24 mouse cellular contexts compared by ENCODE assay signal in the genomic region with DNA sequence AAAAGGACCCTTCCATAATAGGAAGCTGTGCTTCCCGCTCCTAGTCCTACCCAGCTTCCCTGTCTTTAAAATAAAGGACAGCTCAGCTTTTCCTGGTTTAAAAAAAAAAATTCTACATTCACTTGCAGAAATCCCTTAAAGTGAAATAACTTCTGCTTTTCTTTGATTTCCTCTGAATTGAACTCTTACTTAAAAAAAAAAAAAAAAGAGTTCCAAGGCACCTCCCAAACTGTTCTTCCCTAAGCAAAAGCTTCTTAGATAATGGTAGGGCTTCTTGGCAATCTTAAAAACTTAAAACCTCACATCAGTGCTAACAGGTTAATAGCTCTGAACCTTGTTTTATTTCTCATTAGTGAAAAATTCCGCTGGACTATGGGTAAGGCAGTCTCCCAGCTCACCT. TPM values are rescaled to one million over a fixed set of nuclear protein-coding genes. Genes with fewer than 3 reads are reported as not detected.
DNase-seq lines count a peak whose midpoint lies in the region; ATAC-seq and TF ChIP-seq lines count a peak whose summit lies in the region.
"Had no signal": no experiment of that assay in that cellular context is flagged by ENCODE, and none has a peak within 500 bp of the region (broad histone marks: within the 10 kb centered on the region; RNA-seq: fewer than 3 reads in every experiment).

No protein-coding gene starts in this region.

- H3K9me3 ChIP-seq in intestine, embryonic 16.5 days (ENCODE audit: control insufficient read depth, low read length), result no peaks in the 10 kb centered on the region
- no peaks in the 10 kb centered on the region for H3K9me3 ChIP-seq in intestine, embryonic 15.5 days
- no peaks in the 10 kb centered on the region for H3K9me3 ChIP-seq in megakaryocyte, embryonic 14.5 days
- H3K9me3 ChIP-seq in intestine, postnatal 0 days (ENCODE audit: control insufficient read depth), result no peaks in the 10 kb centered on the region
- H3K9me3 ChIP-seq in hindbrain, embryonic 16.5 days (ENCODE audit: control insufficient read depth, low read length), result no peaks in the 10 kb centered on the region
- H3K9me3 ChIP-seq: embryonic facial prominence, embryonic 13.5 days; forebrain, embryonic 12.5 days; heart, embryonic 15.5 days; hindbrain, embryonic 13.5 days had no signal

- peak overlapping the region; percentile 65; the same call in 1 of the 2 replicates for H3K4me2 ChIP-seq in intestine, embryonic 16.5 days (ENCODE audit: low read depth, low read length)
- H3K4me2 ChIP-seq in intestine, embryonic 15.5 days (replicated peaks), result no peak overlapping the region
- peak overlapping the region; percentile 72 for H3K4me2 ChIP-seq in intestine, postnatal 0 days (replicated peaks; ENCODE audit: low read depth)
- no peak overlapping the region for H3K4me2 ChIP-seq in hindbrain, embryonic 16.5 days (ENCODE audit: low read length)
- H3K4me2 ChIP-seq: hindbrain, embryonic 13.5 days had no signal

- no peak overlapping the region for H3K27ac ChIP-seq in intestine, embryonic 16.5 days (ENCODE audit: low read length)
- H3K27ac ChIP-seq in intestine, embryonic 15.5 days, result no peak overlapping the region
- peak overlapping the region; percentile 92; the same call in 1 of the 2 replicates for H3K27ac ChIP-seq in intestine, postnatal 0 days (ENCODE audit: low read depth, low read length)
- H3K27ac ChIP-seq in hindbrain, embryonic 16.5 days (ENCODE audit: low read depth, low read length), result no peak overlapping the region
- H3K27ac ChIP-seq: forebrain, embryonic 12.5 days; heart, embryonic 15.5 days; hindbrain, embryonic 13.5 days had no signal

- no peak for DNase-seq in frontal cortex, adult 2 months (ENCODE audit: extremely low spot score in 1 of 2, low spot score in 1 of 2)
- DNase-seq: cerebellum, adult 18-20 months; cerebellum, adult 9-11 months; cerebellum, postnatal 36 days; gastrocnemius, postnatal 10 days; heart, adult 2 months; heart, postnatal 14 days had no signal

- WGBS in intestine, embryonic 16.5 days, result 95% methylated on average over 2 of the region's 2 CpGs
- 90% methylated on average over 2 of the region's 2 CpGs for WGBS in intestine, embryonic 15.5 days
- WGBS in intestine, postnatal 0 days, result 83% methylated on average over 2 of the region's 2 CpGs
- WGBS in hindbrain, embryonic 16.5 days, result 88% methylated on average over 2 of the region's 2 CpGs

- peak overlapping the region; percentile 18; the same call in 1 of the 2 replicates for H3K4me3 ChIP-seq in intestine, embryonic 16.5 days (ENCODE audit: low read length)
- no peak overlapping the region for H3K4me3 ChIP-seq in intestine, embryonic 15.5 days (replicated peaks)
- peak overlapping the region; percentile 42 for H3K4me3 ChIP-seq in megakaryocyte, embryonic 14.5 days (replicated peaks)
- H3K4me3 ChIP-seq in intestine, postnatal 0 days (ENCODE audit: low read depth, low read length), result no peak overlapping the region
- no peak overlapping the region for H3K4me3 ChIP-seq in hindbrain, embryonic 16.5 days (ENCODE audit: low read length)
- H3K4me3 ChIP-seq: forebrain, embryonic 12.5 days; hindbrain, embryonic 13.5 days had no signal

- TF ChIP-seq CTCF in intestine, postnatal 0 days (IDR thresholded peaks at IDR 0.05; ENCODE audit: low read depth), result no peak

- peaks cover 4% of the 10 kb centered on the region; the same call in 1 of the 2 replicates for H3K36me3 ChIP-seq in intestine, embryonic 16.5 days (ENCODE audit: control insufficient read depth, insufficient read depth, low read length)
- peaks cover 8% of the 10 kb centered on the region; the same call in 1 of the 2 replicates for H3K36me3 ChIP-seq in intestine, embryonic 15.5 days
- peaks cover 82% of the 10 kb centered on the region for H3K36me3 ChIP-seq in megakaryocyte, embryonic 14.5 days (replicated peaks; ENCODE audit: low read length)
- H3K36me3 ChIP-seq in intestine, postnatal 0 days (ENCODE audit: control insufficient read depth, insufficient read depth), result peaks cover 38% of the 10 kb centered on the region
- peaks cover 14% of the 10 kb centered on the region for H3K36me3 ChIP-seq in hindbrain, embryonic 16.5 days (ENCODE audit: control insufficient read depth, insufficient read depth, low read length)

- no peak overlapping the region for H3K9ac ChIP-seq in intestine, embryonic 16.5 days (ENCODE audit: low read depth, low read length)
- no peak overlapping the region for H3K9ac ChIP-seq in intestine, embryonic 15.5 days
- no peak overlapping the region for H3K9ac ChIP-seq in intestine, postnatal 0 days (ENCODE audit: low read depth, low read length)
- H3K9ac ChIP-seq in hindbrain, embryonic 16.5 days (ENCODE audit: low read depth, low read length), result no peak overlapping the region
- H3K9ac ChIP-seq: forebrain, embryonic 12.5 days; heart, embryonic 15.5 days; hindbrain, embryonic 13.5 days had no signal

- no peaks in the 10 kb centered on the region for H3K27me3 ChIP-seq in intestine, embryonic 16.5 days (replicated peaks; ENCODE audit: control insufficient read depth, insufficient read depth, low read length)
- H3K27me3 ChIP-seq in intestine, embryonic 15.5 days (replicated peaks), result no peaks in the 10 kb centered on the region
- no peaks in the 10 kb centered on the region for H3K27me3 ChIP-seq in megakaryocyte, embryonic 14.5 days (replicated peaks)
- no peaks in the 10 kb centered on the region for H3K27me3 ChIP-seq in intestine, postnatal 0 days (replicated peaks; ENCODE audit: control insufficient read depth, insufficient read depth, low read length)
- no peaks in the 10 kb centered on the region for H3K27me3 ChIP-seq in hindbrain, embryonic 16.5 days (replicated peaks; ENCODE audit: control insufficient read depth, insufficient read depth, low read length)
- H3K27me3 ChIP-seq: embryonic facial prominence, embryonic 13.5 days; forebrain, embryonic 12.5 days; heart, embryonic 15.5 days; hindbrain, embryonic 13.5 days had no signal

- peaks cover 5% of the 10 kb centered on the region for H3K4me1 ChIP-seq in intestine, embryonic 16.5 days (ENCODE audit: control insufficient read depth, insufficient read depth, low read length)
- 0 out of 2 replicates have a peak, but pooled peaks cover 8% of the 10 kb centered on the region for H3K4me1 ChIP-seq in intestine, embryonic 15.5 days (replicated peaks)
- peaks cover 36% of the 10 kb centered on the region for H3K4me1 ChIP-seq in megakaryocyte, embryonic 14.5 days
- H3K4me1 ChIP-seq in intestine, postnatal 0 days (replicated peaks; ENCODE audit: control insufficient read depth, insufficient read depth, low read length), result 0 out of 2 replicates have a peak, but pooled peaks cover 4% of the 10 kb centered on the region
- no peaks in the 10 kb centered on the region for H3K4me1 ChIP-seq in hindbrain, embryonic 16.5 days (ENCODE audit: control insufficient read depth, insufficient read depth, low read depth, low read length)

- ATAC-seq in intestine, embryonic 16.5 days, result no peak
- ATAC-seq in intestine, embryonic 15.5 days, result no peak
- ATAC-seq in megakaryocyte, adult 5-6 weeks (ENCODE audit: poor library complexity, severe bottlenecking), result no peak
- ATAC-seq in intestine, postnatal 0 days, result no peak
- no peak for ATAC-seq in hindbrain, embryonic 16.5 days
- ATAC-seq: forebrain, embryonic 16.5 days had no signal

RNA-seq across cellular contexts. Expression of gene Tmem106a, which starts 1.2 kb away (rescaled TPM):
- polyA plus RNA-seq in intestine, embryonic 16.5 days (2015; fragmentation: Nextera tagmentation; extraction: Ambion mirVana), result 38.6 and 49.4 TPM in 2 replicates
- polyA plus RNA-seq in intestine, embryonic 15.5 days (2015; fragmentation: Nextera tagmentation; extraction: Ambion mirVana), result 21.6 and 22.0 TPM in 2 replicates
- 3.4 and 23.5 TPM in 2 replicates for polyA plus RNA-seq in megakaryocyte, embryonic 14.5 days (2012; ENCODE audit: insufficient read depth, low replicate concordance)
- 35.3 and 35.7 TPM in 2 replicates for total RNA-seq in megakaryocyte, adult 5-6 weeks (2015)
- total RNA-seq in megakaryocyte, adult 5-6 weeks (2017), result 20.5 and 24.1 TPM in 2 replicates
- 122 and 130 TPM in 2 replicates for polyA plus RNA-seq in intestine, postnatal 0 days (2015; fragmentation: Nextera tagmentation; extraction: Ambion mirVana)
- polyA plus RNA-seq in frontal cortex, adult 2 months (2012; rRNA removed), result 4.2 and 4.8 TPM in 2 replicates
- polyA plus RNA-seq in hindbrain, embryonic 16.5 days (2015; fragmentation: Nextera tagmentation; extraction: Ambion mirVana), result 4.4 and 4.9 TPM in 2 replicates

RNA-seq across cellular contexts. Expression of gene Gm11634, which starts 15.9 kb away (rescaled TPM):
- polyA plus RNA-seq in intestine, embryonic 16.5 days (2015; fragmentation: Nextera tagmentation; extraction: Ambion mirVana), result not detected in 2 replicates
- polyA plus RNA-seq in intestine, embryonic 15.5 days (2015; fragmentation: Nextera tagmentation; extraction: Ambion mirVana), result not detected in 2 replicates
- not detected in 2 replicates for polyA plus RNA-seq in megakaryocyte, embryonic 14.5 days (2012; ENCODE audit: insufficient read depth, low replicate concordance)
- not detected in 2 replicates for total RNA-seq in megakaryocyte, adult 5-6 weeks (2015)
- not detected in 2 replicates for total RNA-seq in megakaryocyte, adult 5-6 weeks (2017)
- polyA plus RNA-seq in intestine, postnatal 0 days (2015; fragmentation: Nextera tagmentation; extraction: Ambion mirVana), result 0.27 and 0.37 TPM in 2 replicates
- not detected in 2 replicates for polyA plus RNA-seq in frontal cortex, adult 2 months (2012; rRNA removed)
- polyA plus RNA-seq in hindbrain, embryonic 16.5 days (2015; fragmentation: Nextera tagmentation; extraction: Ambion mirVana), result not detected in 2 replicates
- total RNA-seq: adrenal gland, postnatal 10 days; adrenal gland, postnatal 4 days; ES-E14; gastrocnemius, postnatal 10 days; heart, adult 2 months; heart, postnatal 14 days; hematopoietic stem cell, adult 5-6 weeks had no signal
- polyA plus RNA-seq: C2C12; embryonic facial prominence, embryonic 13.5 days; forebrain, embryonic 12.5 days; forebrain, embryonic 16.5 days; heart, adult 2 months; heart, embryonic 11.5 days; heart, embryonic 15.5 days; hindbrain, embryonic 13.5 days had no signal

RNA-seq across cellular contexts. Expression of gene Nbr1, which starts 31.3 kb away (rescaled TPM):
- polyA plus RNA-seq in intestine, embryonic 16.5 days (2015; fragmentation: Nextera tagmentation; extraction: Ambion mirVana), result 56.2 and 65.5 TPM in 2 replicates
- 57.0 and 61.2 TPM in 2 replicates for polyA plus RNA-seq in intestine, embryonic 15.5 days (2015; fragmentation: Nextera tagmentation; extraction: Ambion mirVana)
- 8.2 and 55.6 TPM in 2 replicates for polyA plus RNA-seq in megakaryocyte, embryonic 14.5 days (2012; ENCODE audit: insufficient read depth, low replicate concordance)
- 32.4 and 33.9 TPM in 2 replicates for total RNA-seq in megakaryocyte, adult 5-6 weeks (2015)
- 53.6 and 60.7 TPM in 2 replicates for total RNA-seq in megakaryocyte, adult 5-6 weeks (2017)
- polyA plus RNA-seq in intestine, postnatal 0 days (2015; fragmentation: Nextera tagmentation; extraction: Ambion mirVana), result 44.5 and 54.1 TPM in 2 replicates
- polyA plus RNA-seq in frontal cortex, adult 2 months (2012; rRNA removed), result 114 and 124 TPM in 2 replicates
- 80.5 and 93.2 TPM in 2 replicates for polyA plus RNA-seq in hindbrain, embryonic 16.5 days (2015; fragmentation: Nextera tagmentation; extraction: Ambion mirVana)

RNA-seq across cellular contexts. Expression of gene Brca1, which starts 31.4 kb away (rescaled TPM):
- 6.0 and 6.8 TPM in 2 replicates for polyA plus RNA-seq in intestine, embryonic 16.5 days (2015; fragmentation: Nextera tagmentation; extraction: Ambion mirVana)
- 8.4 and 10.2 TPM in 2 replicates for polyA plus RNA-seq in intestine, embryonic 15.5 days (2015; fragmentation: Nextera tagmentation; extraction: Ambion mirVana)
- polyA plus RNA-seq in megakaryocyte, embryonic 14.5 days (2012; ENCODE audit: insufficient read depth, low replicate concordance), result 1.9 TPM in 1 of 2 replicates, not detected in the other
- 15.3 and 15.9 TPM in 2 replicates for total RNA-seq in megakaryocyte, adult 5-6 weeks (2015)
- total RNA-seq in megakaryocyte, adult 5-6 weeks (2017), result 26.8 and 34.8 TPM in 2 replicates
- 2.3 and 3.3 TPM in 2 replicates for polyA plus RNA-seq in intestine, postnatal 0 days (2015; fragmentation: Nextera tagmentation; extraction: Ambion mirVana)
- 0.99 and 1.0 TPM in 2 replicates for polyA plus RNA-seq in frontal cortex, adult 2 months (2012; rRNA removed)
- polyA plus RNA-seq in hindbrain, embryonic 16.5 days (2015; fragmentation: Nextera tagmentation; extraction: Ambion mirVana), result 2.0 and 3.0 TPM in 2 replicates

RNA-seq across cellular contexts. Expression of gene Rdm1, which starts 43.8 kb away (rescaled TPM):
- 36.3 and 41.7 TPM in 2 replicates for polyA plus RNA-seq in intestine, embryonic 16.5 days (2015; fragmentation: Nextera tagmentation; extraction: Ambion mirVana)
- polyA plus RNA-seq in intestine, embryonic 15.5 days (2015; fragmentation: Nextera tagmentation; extraction: Ambion mirVana), result 34.5 and 35.8 TPM in 2 replicates
- 3.8 TPM in 1 of 2 replicates, not detected in the other for polyA plus RNA-seq in megakaryocyte, embryonic 14.5 days (2012; ENCODE audit: insufficient read depth, low replicate concordance)
- 22.6 and 28.8 TPM in 2 replicates for total RNA-seq in megakaryocyte, adult 5-6 weeks (2015)
- total RNA-seq in megakaryocyte, adult 5-6 weeks (2017), result 18.1 and 23.1 TPM in 2 replicates
- polyA plus RNA-seq in intestine, postnatal 0 days (2015; fragmentation: Nextera tagmentation; extraction: Ambion mirVana), result 13.3 and 15.3 TPM in 2 replicates
- polyA plus RNA-seq in frontal cortex, adult 2 months (2012; rRNA removed), result 9.4 and 11.9 TPM in 2 replicates
- 17.2 and 21.7 TPM in 2 replicates for polyA plus RNA-seq in hindbrain, embryonic 16.5 days (2015; fragmentation: Nextera tagmentation; extraction: Ambion mirVana)

Comparison
In these comparisons a context has a peak if more than half of its experiments do, and no peak if none do; other contexts are left out.
1. H3K4me2 ChIP-seq: peak in intestine, embryonic 16.5 days (single experiment) and intestine, postnatal 0 days (single experiment); none in intestine, embryonic 15.5 days (single experiment) and hindbrain, embryonic 16.5 days (single experiment).
2. H3K4me3 ChIP-seq: peak in intestine, embryonic 16.5 days (single experiment) and megakaryocyte, embryonic 14.5 days (single experiment); none in intestine, embryonic 15.5 days (single experiment), intestine, postnatal 0 days (single experiment) and hindbrain, embryonic 16.5 days (single experiment).